Mouse (Mus musculus) ZHBTc4 (cell line): ENCODE results near the gene Prkcg.

Source experiments
- DNase-seq: peaks from one replicate; pipeline ENCODE4 v3.0.0-alpha.2; 2011; ENCODE audit warnings: low read depth, low spot score

The Prkcg gene

DNA sequence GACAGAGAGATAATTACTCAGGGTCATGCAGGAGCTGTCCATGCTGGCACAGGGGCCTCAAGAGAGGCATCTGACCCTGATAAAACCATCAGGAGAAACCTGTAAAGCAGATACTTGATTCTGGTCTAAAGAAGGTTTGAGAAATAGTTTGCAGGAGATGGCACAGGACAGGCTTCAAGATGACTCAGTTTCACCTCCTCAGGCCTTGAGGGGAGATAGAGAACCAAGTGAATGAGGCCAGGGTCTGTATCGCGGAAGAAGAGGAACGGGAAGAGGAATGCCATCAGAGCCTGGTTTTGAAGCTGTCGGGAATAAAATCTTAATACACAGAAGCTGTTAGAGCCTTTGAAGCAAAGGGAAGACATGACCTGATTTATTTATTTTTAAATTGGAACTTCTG is 28.7 kb downstream of the Prkcg start:
- DNase-seq: no peak

DNA sequence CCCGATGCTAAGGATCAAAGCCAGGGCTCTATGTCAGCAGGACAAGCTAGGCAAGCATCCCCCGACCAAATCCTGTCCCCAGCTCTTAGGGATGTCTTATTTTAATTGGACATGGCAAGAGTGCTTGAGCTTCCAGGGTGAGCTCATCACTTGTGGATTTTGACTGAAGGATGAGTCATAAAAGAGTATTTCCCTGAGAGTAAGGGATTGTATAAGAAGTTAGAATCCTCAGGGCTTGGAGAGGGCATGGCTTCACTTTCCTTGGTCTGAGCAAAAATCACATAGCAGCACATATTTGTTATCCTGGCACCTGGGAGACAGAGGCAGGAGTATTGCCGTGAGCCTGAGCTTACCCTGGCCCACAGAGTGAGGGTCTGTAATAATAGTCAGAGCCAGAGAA is 31.9 kb downstream of the Prkcg start:
- DNase-seq: no peak

DNA sequence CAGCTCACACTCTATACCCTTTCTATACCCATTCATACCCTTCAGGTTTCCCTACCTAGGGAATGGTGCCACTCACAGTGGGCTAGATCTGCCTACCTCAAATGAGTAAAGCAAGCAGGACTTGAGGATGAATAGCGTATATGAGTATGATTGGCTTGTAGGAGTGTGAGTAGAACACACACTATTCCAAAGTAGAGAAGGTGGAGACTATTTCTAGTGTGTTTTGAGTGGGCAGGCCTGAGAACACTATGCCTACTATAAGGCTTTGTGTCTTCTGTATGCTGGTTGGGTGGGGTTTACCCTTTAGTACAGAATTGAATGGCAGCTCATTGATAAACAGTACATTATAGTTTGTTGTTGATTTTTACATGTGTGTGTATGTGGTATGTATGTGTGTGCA is 34.8 kb downstream of the Prkcg start:
- no peak for DNase-seq

DNA sequence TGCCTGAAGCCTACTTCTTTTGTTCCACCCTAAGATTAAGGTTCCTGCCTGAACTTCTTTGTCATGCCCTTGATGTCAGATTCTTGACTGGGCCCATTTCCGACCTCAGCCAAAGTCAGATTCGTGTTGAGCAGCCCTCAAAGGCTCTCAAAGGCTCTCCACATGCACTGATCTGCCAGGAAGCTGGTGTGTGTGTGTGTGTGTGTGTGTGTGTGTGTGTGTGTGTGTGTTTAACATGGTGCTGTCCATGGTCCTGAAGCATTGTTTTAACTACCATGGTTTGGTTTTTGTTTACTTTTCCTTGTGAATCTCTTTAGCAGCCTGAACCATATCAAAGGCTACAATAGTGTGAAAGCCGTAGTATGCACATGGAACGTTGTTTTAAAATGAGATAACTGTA is 39.0 kb downstream of the Prkcg start:
- DNase-seq: peak; percentile 57

DNA sequence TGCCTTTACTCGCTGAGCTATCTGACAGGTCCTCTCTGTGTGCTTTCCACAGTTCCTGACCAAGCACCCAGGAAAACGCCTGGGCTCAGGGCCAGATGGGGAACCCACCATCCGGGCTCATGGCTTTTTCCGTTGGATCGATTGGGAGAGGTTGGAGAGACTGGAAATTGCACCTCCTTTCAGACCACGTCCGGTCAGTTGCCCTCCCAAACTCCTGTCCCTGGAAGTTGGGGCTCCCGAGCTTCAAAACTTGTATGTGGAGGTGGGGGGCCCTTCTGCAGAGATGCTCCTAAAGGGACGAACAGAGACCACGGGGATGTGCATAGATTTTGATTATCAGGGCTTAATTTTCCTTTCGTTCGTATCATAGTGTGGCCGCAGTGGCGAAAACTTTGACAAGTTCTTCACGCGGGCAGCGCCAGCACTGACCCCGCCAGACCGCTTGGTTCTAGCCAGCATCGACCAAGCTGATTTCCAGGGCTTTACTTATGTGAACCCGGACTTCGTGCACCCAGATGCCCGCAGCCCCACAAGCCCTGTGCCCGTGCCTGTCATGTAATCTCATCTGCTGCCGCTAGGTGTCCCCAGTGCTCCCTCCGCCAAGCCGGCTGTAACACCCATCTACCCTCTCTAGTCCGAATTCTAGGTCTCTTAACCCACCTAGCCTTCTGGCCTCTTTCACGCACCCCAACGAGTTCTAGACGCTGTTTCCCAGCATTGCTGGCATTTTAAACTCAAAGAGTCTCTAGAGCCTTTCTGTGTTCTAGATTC is 41.0 kb downstream of the Prkcg start:
- DNase-seq: peak; percentile 83

DNA sequence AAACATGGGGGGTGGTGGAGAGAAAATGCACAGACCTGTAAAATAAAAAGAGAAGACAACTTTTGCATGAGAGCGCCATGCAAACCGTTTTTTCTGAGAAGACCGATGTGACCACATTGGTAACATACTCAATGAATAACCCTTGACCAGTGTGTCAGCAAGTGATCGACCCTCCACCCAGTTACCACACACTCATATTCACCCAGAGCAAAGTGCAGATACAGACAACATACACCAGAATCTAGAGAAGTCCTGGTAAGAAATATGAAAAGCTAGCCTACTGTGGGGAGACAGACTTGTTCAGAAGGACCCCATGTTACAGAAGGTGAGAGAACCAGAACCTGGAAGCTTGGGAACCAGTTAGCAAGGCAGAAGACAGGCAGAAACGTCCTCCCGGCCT is 42.2 kb downstream of the Prkcg start:
- DNase-seq: no peak

DNA sequence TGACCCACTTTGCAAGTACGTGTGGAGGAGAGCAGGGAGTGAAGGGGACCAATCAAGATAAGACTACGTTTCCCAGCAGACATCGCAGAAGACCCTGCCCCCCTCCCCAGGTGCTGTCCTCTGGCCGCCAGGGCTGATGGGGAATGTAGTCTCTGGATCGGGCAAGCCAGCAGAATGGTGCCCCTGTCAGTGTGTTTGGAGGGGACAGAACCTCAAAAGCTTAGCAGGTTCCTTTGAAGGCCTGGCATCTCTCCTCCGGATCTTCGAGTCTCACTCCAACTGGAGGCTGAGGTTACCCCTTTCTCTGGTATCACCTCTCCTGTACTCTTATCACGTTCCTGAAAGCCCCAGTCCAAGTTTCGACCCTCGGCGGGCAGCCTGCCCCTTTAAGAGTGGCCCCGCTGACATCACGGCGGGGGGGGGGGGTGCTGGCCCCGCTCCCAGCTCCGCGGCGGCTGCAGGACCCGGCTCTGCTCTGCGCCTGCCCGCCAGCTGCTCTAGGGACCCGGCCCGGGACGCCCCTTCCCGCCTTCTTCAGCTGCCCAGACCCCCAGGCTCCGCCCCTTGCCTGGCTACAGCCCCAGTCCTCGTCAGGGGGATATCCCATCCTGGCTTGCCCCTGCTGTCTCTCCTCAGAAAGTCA is 42.7 kb downstream of the Prkcg start:
- peak; percentile 74 for DNase-seq

DNA sequence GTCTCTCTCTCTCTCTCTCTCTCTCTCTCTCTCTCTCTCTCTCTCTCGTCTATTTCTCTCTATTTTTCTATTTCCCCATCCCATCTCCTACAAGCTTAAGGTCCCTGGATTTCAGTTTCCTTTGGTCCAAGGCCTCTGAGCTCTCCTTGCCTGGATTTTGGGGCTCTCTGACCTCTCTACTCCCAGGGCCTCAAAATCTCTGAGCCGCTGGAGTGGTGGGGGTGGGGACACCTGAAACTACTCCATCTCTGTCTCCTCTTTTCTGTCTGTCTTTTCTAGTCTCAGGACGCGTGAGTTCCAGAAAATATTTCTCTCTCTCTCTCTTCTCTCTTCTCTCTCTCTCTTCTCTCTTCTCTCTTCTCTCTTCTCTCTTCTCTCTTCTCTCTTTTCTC is 43.2 kb downstream of the Prkcg start:
- DNase-seq: no peak

DNA sequence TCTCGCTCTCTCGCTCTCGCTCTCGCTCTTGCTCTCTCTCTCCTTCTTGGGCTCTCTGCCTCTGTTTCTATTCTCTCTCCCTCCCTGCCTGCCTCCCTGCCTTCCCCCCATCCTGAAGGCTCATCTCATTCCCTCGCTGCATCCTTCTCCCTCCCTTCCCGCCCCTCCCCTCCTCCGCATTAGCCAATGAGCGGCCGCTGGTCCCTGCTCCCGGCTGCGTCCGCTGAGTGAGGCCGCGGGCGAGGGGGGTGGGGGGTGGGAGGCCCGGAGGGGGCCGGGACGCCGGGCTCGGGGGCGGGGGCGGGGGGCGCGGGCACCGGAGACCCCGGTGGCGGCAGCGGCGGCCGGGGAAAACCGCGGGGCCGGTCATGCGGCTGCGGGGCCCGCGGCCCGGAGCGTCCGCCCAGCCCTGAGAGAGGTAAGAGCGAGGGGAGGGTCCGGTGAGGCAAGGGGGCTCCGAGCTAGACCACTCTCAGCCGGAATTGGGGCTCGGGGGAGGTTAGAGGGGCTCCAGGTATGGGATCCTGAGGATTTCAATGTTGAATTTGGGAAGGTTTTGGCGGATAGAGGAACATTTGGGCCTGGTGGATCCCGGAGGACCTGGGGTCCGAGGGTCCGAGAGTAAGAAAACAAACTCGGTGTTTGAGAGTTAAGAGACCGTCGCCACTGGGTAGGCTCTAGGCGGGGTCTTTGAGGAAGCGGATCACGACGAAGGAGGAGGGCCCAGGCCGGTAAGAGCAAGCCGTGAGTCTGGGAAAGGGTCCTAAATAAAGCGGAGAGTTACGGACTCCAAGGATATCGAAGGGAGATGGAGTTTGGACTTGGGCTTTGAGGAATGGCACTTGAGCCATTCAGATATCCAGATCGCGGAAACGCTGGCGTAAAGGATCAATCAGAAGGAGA is 43.9 kb downstream of the Prkcg start, which contains the start of gene Cacng7:
Gene Cacng7, plus strand, starts transcription at position 337 of the 903 bp plus-strand sequence.
- DNase-seq: peak; percentile 60

DNA sequence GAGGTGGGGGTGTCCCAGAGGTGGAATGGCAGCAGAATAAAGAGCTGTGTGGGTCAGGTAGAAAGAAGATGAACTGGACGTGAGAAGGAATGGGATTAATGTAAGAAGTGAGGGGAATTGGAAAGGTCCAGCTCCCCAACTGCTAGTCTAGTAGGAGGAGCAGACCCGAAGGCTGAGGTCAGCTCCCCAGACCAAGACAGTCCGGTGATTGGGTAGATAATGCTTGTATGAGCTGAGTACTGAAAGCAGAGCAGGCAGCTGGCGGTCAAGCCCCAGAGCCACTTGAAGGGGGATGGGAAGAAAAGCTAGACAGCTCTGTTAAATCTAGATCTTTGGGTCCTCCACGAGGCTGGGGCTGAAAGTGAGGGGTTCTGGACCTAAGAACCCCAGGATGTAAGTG is 44.6 kb downstream of the Prkcg start:
- peak; percentile 20 for DNase-seq

DNA sequence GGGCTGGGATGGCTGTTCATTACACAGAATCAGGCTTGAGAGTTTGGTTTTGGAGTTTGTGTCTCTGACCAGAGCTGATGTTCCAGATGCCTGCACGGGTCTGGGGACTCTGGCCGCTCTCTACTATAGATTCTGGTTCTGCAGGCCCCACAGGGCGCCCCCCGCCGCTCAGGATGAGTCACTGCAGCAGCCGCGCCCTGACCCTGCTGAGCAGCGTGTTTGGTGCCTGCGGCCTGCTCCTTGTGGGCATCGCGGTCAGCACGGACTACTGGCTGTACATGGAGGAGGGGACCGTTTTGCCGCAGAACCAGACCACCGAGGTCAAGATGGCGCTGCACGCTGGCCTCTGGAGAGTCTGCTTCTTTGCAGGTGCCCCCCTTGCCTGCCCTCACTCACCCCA is 47.4 kb downstream of the Prkcg start:
- DNase-seq: peak; percentile 65

DNA sequence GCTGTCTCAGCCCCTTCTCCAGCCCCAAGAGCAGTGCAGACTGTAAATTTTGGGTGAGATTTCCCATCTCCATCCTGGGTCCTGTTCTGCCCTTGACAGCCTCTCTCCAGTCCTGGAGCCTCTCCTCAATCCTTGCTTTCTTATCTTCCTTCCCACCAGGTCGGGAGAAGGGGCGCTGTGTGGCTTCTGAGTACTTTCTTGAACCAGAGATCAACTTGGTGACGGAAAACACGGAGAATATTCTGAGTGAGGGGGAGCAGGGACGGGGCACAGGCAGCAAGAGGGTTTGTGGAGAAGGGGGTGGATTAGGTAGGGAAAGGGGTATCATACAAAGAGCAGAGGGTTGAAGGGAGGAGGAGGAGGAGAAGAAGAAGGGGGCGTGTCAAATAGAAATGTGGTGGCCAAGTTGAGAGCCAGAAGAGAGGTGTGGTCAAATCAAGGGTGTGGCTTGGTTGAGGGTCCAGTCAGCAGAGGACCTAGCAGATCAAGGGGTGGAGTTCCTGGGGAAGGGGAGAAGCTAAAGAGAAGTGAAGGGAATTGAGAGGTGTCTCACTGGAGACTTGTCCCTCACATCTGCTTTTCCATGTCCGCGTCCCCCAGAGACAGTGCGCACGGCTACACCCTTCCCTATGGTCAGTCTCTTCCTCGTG is 49.4 kb downstream of the Prkcg start:
- peak; percentile 67 for DNase-seq

DNA sequence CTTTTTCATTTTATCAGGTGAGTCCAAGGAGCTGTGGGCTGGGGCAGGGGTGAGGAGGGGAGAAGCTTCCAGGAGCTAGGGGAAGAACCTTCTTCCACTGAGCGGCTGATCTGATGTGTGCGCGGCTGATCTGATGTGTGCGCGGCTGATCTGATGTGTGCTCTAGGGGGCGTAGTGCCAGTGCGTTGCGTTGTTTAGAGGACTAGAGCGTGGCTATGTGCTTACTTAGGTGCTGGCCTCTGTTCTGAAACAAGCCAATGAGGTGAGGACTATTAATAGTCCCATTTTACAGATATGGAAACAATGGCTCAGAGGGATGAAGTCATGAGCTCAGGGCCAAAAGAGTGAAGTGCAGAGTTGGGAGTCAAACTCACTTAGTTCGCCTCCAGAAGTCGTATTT is 50.0 kb downstream of the Prkcg start:
- DNase-seq: peak; percentile 50

DNA sequence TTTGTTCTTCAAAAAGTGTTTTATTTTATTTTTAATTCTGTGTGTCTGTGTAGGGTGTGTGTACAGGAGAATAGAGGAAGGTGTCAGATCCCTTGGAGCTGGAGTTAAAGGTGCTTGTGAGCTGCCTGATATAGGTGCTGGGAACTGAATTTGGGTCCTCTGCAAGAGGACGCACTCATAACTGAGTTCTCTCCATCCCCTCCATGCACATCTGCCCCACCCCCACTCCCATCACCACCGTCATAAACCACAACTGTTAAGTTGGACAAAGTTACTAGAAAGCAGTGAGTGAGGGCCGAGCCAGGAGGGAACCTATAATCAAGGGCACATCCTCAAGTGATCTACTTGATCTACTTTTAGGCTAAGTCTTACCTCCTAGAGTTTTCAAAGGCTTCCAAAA is 54.9 kb downstream of the Prkcg start:
- no peak for DNase-seq

DNA sequence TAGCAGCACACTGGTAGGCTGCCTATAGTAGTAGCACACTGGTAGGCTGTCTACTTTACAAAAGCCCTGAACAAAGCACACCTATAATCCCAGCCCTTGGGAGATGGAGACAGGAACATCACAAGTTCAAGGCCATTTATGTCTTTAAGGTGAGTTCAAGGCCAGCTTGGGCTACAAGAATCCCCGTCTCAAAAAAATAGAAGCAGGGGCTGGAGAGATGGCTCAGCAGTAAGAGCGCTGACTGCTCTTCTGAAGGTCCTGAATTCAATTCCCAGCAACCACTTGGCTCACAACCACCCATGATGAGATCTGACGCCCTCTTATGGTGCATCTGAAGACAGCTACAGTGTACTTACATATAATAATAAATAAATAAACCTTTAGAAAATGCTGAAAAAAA is 56.3 kb downstream of the Prkcg start:
- no peak for DNase-seq

DNA sequence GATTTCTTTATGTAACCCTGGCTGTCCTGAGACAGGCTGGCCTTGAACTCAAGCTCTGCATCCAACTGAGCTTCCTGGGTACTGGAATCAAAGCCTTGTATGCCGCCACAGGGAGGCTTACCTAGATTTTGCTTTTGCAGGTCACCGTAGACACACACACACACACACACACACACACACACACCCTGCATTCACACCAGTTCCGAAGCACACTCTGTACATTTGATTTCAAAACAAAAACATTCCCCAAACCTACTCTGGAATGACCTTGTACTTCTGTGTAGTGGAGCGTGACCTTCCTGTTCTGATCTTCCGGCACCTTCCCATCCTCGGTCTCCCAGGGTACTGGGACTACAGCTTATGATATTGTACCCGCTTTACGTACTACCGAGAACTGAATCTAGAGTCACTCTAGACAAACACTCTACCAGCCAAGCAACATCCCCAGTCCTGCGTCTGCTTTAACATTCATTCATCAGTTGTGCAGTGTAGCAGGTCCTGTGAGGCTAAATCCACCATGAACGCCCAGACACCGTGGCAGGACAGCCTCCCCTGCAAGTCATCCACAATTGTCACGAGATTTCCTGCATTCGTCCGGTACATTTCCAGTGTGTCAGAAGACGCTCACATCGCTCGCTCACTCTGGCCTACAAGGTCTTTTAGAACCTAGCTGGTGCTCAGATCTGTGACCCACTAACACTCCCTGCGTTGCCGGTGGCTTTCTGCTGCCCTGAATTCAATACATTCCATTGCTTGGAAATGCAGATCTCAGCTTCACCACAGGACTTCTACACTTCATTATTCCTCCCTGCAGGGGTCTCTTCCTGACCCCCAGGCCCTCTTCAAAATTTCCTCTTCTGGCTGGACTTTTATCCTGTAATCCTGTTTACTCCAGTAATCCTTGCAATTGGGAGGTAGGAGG is 58.6 kb downstream of the Prkcg start:
- DNase-seq: peak; percentile 99

DNA sequence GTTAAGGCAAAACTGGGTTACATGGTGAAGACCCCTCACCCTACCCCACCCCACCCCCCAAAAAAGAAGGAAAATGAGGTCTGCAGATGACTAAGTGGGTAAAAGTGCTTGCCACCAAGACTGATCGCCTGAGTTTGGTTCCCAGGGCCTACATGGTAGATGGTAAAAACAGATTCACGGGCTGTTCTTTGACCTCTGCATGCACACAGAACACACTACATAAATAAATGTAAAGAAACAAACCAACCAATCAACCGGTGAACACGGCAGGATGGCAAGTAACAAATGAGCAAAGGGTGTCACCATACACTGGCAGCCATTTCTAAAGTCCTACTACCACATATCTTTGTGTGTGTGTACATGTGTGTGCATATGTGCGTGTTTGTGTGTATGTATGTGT is 59.3 kb downstream of the Prkcg start:
- DNase-seq: peak; percentile 86

DNA sequence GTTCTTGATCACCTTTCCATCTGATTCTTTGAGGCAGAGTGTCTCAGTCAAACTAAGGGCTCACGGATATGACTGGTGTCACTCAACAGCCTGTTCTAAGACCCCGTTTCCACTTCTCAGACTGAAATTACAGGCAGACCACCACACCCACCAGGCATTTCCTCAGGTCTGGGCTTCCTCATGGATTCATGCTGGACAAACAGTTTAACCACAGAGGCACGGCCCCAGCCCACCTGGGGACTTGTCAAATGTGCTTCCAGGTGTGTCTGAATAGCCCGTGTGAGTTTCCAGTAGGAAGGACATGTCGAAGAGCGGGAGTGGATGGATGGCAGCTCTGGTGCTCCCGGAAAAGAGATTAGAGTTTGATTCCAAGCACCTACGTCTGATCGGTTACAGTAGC is 60.8 kb downstream of the Prkcg start:
- DNase-seq: no peak

DNA sequence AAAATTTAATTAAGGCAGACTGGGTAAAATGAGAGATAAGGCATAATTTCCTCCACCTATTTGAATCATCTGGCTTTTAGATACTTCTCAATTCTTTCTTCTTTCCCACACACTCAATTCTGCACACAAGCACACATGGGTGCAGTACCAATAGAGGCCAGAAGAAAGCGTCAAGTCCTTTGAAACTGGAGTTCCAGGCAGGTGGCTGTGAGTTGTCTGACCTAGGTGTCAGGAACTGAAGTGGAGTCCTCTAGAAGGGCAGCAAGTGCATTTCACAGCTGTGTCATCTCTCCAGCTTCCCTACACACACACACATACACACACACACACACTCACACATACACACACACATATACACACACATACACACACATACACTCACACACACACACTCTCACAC is 62.6 kb downstream of the Prkcg start:
- peak; percentile 64 for DNase-seq

DNA sequence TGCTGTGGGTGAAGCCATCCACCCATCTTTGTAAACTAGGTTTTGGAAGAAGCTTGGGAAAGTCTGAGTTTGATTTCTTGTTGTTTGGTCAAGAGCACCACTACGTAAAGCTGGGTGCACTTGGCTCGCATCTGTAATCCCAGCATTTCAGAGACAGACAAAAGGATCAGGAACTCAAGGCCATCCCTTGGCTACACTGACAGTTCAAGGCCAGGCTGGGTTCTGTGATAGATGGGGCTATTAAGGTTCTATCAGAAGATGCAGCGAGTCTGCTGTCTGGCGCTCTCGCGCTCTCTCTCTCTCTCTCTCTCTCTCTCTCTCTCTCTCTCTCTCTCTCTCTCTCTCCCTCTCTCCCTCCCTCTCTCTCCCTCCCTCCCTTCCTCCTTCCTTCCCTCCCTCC is 65.9 kb downstream of the Prkcg start:
- DNase-seq: no peak

DNA sequence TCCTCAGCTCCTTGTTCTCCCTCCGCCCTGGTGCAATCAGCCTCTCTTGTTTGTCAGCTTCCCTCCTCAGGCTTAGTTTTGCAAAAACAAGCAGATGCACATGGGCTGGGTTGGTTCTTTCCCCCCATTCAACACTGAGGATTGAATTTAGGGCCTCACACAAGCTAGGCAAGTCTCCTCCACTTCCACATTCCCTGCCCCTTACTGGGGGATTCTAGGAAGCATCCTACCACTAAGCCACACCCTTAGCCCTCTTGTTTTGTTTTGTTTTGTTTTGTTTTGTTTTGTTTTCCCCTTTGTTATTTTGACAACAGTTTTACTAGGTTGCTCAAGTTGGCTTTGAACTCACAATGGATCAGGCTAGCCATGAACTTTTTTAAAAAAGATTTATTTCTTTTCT is 71.7 kb downstream of the Prkcg start:
- DNase-seq: peak; percentile 59
